Mouse (Mus musculus) erythroblast, embryonic 14.5 days (primary cell): ENCODE data around the gene Tmem63b.

ENCODE experiments used
- GATA1 ChIP-seq: IDR thresholded peaks from 2 replicates; pipeline ENCODE4 v1.6.1; 2012; ENCODE audit warnings: low read length, inconsistent platforms, mixed read lengths
- TAL1 ChIP-seq: IDR thresholded peaks from 3 replicates; pipeline ENCODE4 v1.6.1; 2012; ENCODE audit warnings: low read length, inconsistent platforms, mixed read lengths

GRCm38 (mm10) chr17:45710407-45710806, 23.7 kb upstream of the Tmem63b start:
- TF ChIP-seq GATA1: no peak
- no peak for TF ChIP-seq TAL1
